Mouse (Mus musculus) spleen, adult 2 months (tissue): Measurements from ENCODE around the gene Rap1a.

Source experiments
- CTCF ChIP-seq: fragments of 200-500 bp; IDR thresholded peaks from 2 replicates; pipeline ENCODE4 v1.5.1; 2011; ENCODE audit warnings: mild to moderate bottlenecking, inconsistent platforms; ENCODE audit not compliant: insufficient read depth, insufficient read length, insufficient replicate concordance; ENCODE audit errors: extremely low read depth
- POLR2A ChIP-seq: fragments of 200-500 bp; IDR thresholded peaks from 2 replicates; pipeline ENCODE4 v1.6.1; 2011; ENCODE audit warnings: low read depth, low read length, inconsistent platforms

DNA sequence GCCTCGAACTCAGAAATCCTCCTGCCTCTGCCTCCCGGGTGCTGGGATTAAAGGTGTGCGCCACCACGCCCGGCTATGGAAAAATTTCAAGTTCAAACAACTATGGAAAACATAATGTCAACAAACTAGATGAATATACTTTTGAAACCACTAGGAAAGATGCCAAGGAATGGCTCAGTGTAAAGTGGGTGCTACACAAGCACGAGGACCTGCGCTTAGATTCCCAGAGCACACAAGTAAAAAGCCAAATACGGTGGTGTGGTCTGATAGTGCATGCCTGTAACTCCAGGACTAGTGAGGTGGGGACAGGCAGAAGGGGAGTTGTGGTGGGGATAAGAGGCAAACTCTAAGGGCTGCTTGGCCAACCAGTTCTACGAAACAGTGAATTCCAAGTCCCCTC lies 46.0 kb downstream of the Rap1a start:
- no peak for TF ChIP-seq CTCF
- TF ChIP-seq POLR2A, result no peak
